ENCODE assay signal across 8 mouse cellular contexts in the genomic region with DNA sequence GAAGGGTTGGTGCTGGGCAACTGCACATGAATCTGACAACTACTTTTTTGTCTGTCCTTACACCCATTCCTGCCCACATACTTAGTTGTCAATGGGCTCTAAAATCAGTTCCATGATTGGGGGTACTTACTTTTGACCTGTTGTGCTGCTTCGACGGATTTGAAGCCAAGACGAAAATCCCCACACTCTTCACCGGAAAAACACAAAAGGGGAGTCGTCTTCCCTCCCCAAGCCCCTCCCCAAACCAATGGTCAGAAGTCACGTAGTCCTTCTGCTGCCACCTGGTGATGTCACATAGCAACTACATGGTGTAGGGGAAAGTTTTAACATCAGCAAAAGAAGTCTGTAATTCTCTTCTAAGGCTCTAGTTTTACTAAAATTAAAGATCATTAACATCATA. TPM values are rescaled to one million over a fixed set of nuclear protein-coding genes. Genes with fewer than 3 reads are reported as not detected.
A peak's percentile ranks its signal among the peaks of the same experiment; 100 is the strongest.
DNase-seq lines count a peak whose midpoint lies in the region; ATAC-seq and TF ChIP-seq lines count a peak whose summit lies in the region.

A gene (minus strand): TSS at position 218 of the 400 bp plus-strand sequence.

- TF ChIP-seq POLR2A in olfactory bulb, adult 2 months (IDR thresholded peaks at IDR 0.05; ENCODE audit: insufficient read depth, low read depth, low read length), result no peak

- DNase-seq in kidney, postnatal 14 days, result peak; percentile 67
- DNase-seq in lung, embryonic 14.5 days, result peak; percentile 79
- DNase-seq in cerebellum, postnatal 36 days, result no peak

- no peaks in the 10 kb centered on the region for H3K9me3 ChIP-seq in E14TG2a.4 (ENCODE audit: low read length)
- no peaks in the 10 kb centered on the region for H3K9me3 ChIP-seq in heart, embryonic 16.5 days (replicated peaks; ENCODE audit: control insufficient read depth, low read length)
- H3K9me3 ChIP-seq in lung, embryonic 14.5 days (ENCODE audit: low read depth, low read length), result no peaks in the 10 kb centered on the region

- 0% methylated on average over 6 of the region's 6 CpGs for WGBS in heart, embryonic 16.5 days
- 3% methylated on average over 6 of the region's 6 CpGs for WGBS in lung, embryonic 14.5 days
- 4% methylated on average over 6 of the region's 6 CpGs for WGBS in olfactory bulb, adult 2 months

- peak within 1 kb of the TSS; percentile 55 for H3K4me2 ChIP-seq in heart, embryonic 16.5 days (ENCODE audit: low read depth, low read length)
- H3K4me2 ChIP-seq in lung, embryonic 14.5 days, result peak within 1 kb of the TSS; percentile 45

- H3K4me1 ChIP-seq in E14TG2a.4 (replicated peaks; ENCODE audit: low read depth, low read length), result no peaks in the 10 kb centered on the region
- H3K4me1 ChIP-seq in heart, embryonic 16.5 days (ENCODE audit: control insufficient read depth, insufficient read depth, low read length), result no peaks in the 10 kb centered on the region
- H3K4me1 ChIP-seq in lung, embryonic 14.5 days (ENCODE audit: insufficient read depth), result no peaks in the 10 kb centered on the region
- H3K4me1 ChIP-seq in olfactory bulb, adult 2 months (ENCODE audit: control insufficient read depth, insufficient read depth, low read length), result no peaks in the 10 kb centered on the region

- no peak within 1 kb of the TSS for H3K27ac ChIP-seq in heart, embryonic 16.5 days (ENCODE audit: low read length)
- H3K27ac ChIP-seq in lung, embryonic 14.5 days (ENCODE audit: low read depth), result no peak within 1 kb of the TSS
- H3K27ac ChIP-seq in olfactory bulb, adult 2 months (ENCODE audit: insufficient read depth, low read depth, low read length), result no peak within 1 kb of the TSS

- H3K9ac ChIP-seq in heart, embryonic 16.5 days (ENCODE audit: low read length), result 0 out of 2 replicates have a peak within 1 kb of the TSS, but pooled peaks have one; percentile 47
- H3K9ac ChIP-seq in lung, embryonic 14.5 days, result no peak within 1 kb of the TSS

- no peak within 1 kb of the TSS for H3K4me3 ChIP-seq in E14TG2a.4 (replicated peaks; ENCODE audit: low read length)
- H3K4me3 ChIP-seq in heart, embryonic 16.5 days (ENCODE audit: low read length), result peak within 1 kb of the TSS; percentile 43
- H3K4me3 ChIP-seq in lung, embryonic 14.5 days (ENCODE audit: low read depth, low read length), result peak within 1 kb of the TSS; percentile 18
- H3K4me3 ChIP-seq in olfactory bulb, adult 2 months (ENCODE audit: insufficient read depth, low read depth, low read length), result no peak within 1 kb of the TSS

- ATAC-seq in activated CD4-positive, CD25-positive, alpha-beta regulatory T cell, adult 4 months, result no peak
- ATAC-seq in erythroid progenitor cell, adult 5-6 weeks (replicated peaks; ENCODE audit: low FRiP score, poor library complexity, severe bottlenecking), result no peak
- no peak for ATAC-seq in heart, embryonic 16.5 days (replicated peaks; ENCODE audit: extremely low read depth, insufficient read depth, low FRiP score)
- no peak for ATAC-seq in lung, embryonic 14.5 days (ENCODE audit: insufficient read depth)

- TF ChIP-seq CTCF in E14TG2a.4 (conservative IDR thresholded peaks at IDR 0.05; ENCODE audit: low read length), result peak; percentile 59
- peak; percentile 77 for TF ChIP-seq CTCF in lung, embryonic 14.5 days (IDR thresholded peaks at IDR 0.05; ENCODE audit: low read depth)
- peak; percentile 41; the same call in 1 of the 2 replicates for TF ChIP-seq CTCF in olfactory bulb, adult 2 months (IDR thresholded peaks at IDR 0.05; ENCODE audit: insufficient read depth, low read depth, low read length)

- H3K36me3 ChIP-seq in E14TG2a.4 (ENCODE audit: insufficient read depth, low read length), result no peaks in the 10 kb centered on the region
- no peaks in the 10 kb centered on the region for H3K36me3 ChIP-seq in heart, embryonic 16.5 days (ENCODE audit: control insufficient read depth, insufficient read depth)
- H3K36me3 ChIP-seq in lung, embryonic 14.5 days (ENCODE audit: insufficient read depth), result no peaks in the 10 kb centered on the region

- H3K27me3 ChIP-seq in E14TG2a.4 (ENCODE audit: insufficient read depth, low read length), result no peaks in the 10 kb centered on the region
- H3K27me3 ChIP-seq in heart, embryonic 16.5 days (ENCODE audit: control insufficient read depth, insufficient read depth, low read length), result no peaks in the 10 kb centered on the region
- H3K27me3 ChIP-seq in lung, embryonic 14.5 days (ENCODE audit: insufficient read depth, low read length), result no peaks in the 10 kb centered on the region

RNA-seq across cellular contexts. Expression of the gene that starts here (rescaled TPM):
- polyA plus RNA-seq in activated CD4-positive, CD25-positive, alpha-beta regulatory T cell, adult 4 months (2017; shearing (Covaris generic)), result 100 to 1,000 TPM; 103 to 110 TPM
- total RNA-seq in erythroid progenitor cell, adult 5-6 weeks (2015; ENCODE audit: low replicate concordance), result 37.1 and 47.4 TPM in 2 replicates
- 12.6 and 32.0 TPM in 2 replicates for total RNA-seq in erythroid progenitor cell, adult 5-6 weeks (2017; ENCODE audit: low replicate concordance)
- 156 and 157 TPM in 2 replicates for polyA plus RNA-seq in heart, embryonic 16.5 days (2015; fragmentation: Nextera tagmentation; extraction: Ambion mirVana)
- polyA plus RNA-seq in lung, embryonic 14.5 days (2014; fragmentation: Nextera tagmentation; extraction: Ambion mirVana), result 149 and 152 TPM in 2 replicates
- polyA plus RNA-seq in olfactory bulb, adult 2 months (2012; ENCODE audit: insufficient read depth, insufficient read length, low replicate concordance, missing spikeins), result not detected in 2 replicates

Comparison
In these comparisons a context has a peak if more than half of its experiments do, and no peak if none do; other contexts are left out.
1. H3K4me3 ChIP-seq: peak in heart, embryonic 16.5 days (single experiment) and lung, embryonic 14.5 days (single experiment); none in E14TG2a.4 (single experiment) and olfactory bulb, adult 2 months (single experiment).
2. DNase-seq: peak in kidney, postnatal 14 days (single experiment) and lung, embryonic 14.5 days (single experiment); none in cerebellum, postnatal 36 days (0 of 2).
3. Peak in every context shown above with its lines, with median percentiles within 50 percentile points of each other: CTCF ChIP-seq.